Mouse (Mus musculus) kidney, postnatal 36 days (tissue): ENCODE results near the gene Cfap46.
A peak's percentile ranks its signal among the peaks of the same experiment; 100 is the strongest.

ENCODE experiments used
- DNase-seq, 2 experiments: peaks; one replicate each; pipeline ENCODE4 v3.0.0; 2021 to 2022; ENCODE audit warnings: mixed read lengths in 2 of 2

The Cfap46 gene

DNA sequence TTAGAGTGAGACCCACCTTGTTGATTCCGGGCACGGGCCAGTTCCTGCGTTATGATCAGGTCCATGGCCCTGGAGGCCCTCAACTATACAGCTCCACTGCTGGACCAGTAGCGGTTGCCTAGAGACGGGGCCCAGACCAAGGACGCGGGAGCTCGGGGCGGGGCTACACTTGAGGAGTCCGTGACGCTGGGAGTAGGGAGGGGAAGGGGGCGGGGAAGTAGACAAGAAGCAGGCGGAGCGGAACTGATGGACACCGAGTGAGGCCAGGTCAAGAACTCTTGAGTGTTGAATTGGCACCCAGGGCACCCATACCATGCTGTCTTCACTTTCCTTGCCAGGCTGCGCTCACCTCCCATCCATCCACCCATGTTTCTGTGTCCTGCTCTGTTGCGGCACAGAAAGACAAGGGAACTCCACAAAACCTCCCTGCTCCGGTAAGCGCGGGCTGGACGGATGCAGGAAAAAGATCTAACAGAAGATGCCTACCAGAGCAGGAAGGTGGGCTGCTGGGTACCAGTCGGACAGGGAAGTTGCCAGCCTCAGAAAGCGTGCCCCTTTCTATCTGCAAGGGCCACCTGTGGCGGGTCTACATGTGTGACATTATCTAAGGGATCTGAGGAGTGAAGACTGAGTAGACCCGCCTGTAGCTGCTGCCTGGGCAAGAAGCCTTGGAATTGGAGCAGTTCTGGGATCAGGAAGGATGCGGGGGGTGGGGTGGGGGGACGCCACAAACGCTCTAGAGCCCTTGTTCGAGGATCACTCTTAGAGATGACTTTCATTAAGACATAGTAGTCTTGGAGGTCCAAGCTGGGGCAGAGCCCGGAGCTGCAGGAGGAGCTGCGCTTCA is at the start of gene Cfap46:
TSS of gene Cfap46 (minus strand) at position 112 of the 847 bp plus-strand sequence.
- DNase-seq = peak; percentile 95 to 96

DNA sequence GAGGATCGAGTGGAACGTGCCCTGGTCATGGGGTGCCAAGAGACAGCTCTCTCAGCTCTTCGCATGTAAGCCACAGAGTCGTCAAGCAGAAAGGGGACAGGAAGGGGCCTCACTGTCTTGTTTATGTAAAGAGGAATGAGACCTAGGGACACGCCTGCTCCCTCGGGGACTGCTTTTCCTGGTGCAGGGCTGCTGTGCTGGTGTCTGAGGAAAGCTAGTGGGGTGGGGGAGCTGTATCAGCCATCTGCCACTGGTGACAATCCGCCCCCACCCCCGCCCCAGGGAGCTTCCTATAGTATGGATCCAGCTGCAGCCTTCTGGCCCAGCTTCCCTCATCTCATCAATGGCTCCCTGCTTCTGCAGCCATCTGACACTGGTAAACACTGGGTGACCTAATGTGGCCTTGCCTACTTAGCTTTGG is 47.7 kb upstream of the Cfap46 start:
- peak; percentile 23 to 25 for DNase-seq

DNA sequence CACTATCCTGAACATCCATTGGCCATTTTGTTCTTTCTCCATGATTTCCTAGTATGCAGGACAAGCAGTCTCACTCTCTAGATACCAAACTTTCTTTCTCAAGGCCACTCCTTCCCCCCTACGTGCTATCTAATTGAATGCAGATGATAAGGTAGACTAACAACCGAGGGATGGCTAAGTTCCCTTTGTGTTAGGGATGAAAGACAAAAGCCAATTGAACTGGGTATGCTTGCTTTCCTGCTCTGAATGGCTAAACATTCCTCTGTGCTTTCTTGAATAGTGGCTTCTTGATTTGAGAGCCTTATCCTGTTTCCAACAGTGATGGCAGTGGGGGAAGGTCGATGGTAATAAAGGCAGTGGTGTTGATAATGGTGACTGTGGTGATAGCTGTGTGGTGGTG is 43.5 kb upstream of the Cfap46 start:
- no peak for DNase-seq

DNA sequence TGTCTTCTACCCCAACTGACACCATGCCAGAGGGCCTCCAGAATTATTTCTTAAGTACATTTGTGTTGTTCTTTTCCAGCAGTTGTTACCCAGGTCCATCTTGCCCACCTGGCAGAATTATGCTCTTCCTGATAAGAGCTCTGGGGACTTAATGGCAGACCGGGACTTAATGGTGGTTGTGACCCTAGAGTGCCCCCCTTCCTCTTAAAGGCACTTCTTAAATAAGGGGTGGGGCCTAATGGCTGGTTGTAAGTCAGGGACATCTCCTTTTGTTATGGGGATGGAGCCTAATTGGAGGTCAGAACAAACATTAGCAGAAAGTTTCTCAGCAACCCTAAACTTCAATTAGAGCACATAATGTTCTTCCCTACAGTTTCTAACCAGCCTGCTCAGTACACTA is 42.0 kb upstream of the Cfap46 start:
- no peak for DNase-seq

DNA sequence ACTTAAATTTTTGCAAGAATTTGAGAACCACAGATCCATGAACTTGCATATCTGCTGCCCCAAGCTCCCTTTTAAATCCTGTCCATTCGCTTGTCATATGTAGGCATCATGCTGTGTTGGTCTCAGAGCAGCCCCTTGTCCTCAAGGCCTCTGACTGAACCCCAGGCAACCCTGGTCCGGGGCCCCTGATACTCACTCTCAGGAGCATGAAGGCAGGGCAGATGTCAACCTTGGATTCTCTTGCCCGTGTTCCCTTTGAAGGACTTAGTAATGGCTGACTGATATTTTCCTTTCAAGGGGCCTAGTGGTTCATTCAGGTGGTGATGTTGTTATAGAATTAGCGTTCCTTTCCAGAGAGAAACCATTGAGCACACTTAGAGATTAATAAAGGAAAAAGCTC is 40.4 kb upstream of the Cfap46 start:
- no peak for DNase-seq

DNA sequence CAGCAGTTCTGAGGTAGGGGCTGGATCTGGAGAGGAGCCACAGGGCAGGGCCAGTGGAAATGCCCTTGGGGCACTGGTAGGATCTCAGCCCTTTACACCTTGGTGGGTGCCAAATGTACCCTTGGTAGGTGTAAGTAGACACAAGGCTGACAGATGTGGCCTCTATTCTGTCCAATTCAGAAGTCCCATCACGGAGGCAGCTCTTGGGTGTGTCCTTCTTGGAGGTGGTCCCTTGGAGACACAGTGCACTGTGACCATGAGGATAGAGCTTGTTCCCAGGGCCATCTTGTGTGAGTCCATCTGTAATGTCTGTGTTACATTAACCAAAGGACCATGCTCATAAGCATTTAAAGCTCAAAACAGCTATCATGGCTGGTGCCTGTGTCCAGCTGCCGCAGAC is 37.6 kb upstream of the Cfap46 start:
- no peak for DNase-seq

DNA sequence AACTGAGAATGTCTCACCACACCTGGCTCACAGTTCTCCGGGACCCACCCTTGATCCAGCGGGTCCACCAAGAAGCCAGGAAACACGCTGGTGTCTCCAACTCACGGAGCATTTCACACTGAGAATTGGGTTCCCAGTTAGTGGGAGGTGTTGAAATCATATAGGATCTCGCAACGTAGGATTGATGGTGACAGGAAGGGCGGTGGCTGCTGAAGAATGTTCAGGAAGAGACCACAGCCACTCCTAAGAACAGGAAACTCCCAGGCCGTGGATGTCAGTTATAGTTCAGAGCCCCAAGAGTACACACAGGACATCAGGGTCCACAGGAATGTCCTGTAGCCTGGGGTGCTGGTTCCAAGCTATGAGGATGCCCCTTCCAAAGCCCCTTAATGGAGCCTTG is 34.2 kb upstream of the Cfap46 start:
- peak; percentile 12 to 23 for DNase-seq

DNA sequence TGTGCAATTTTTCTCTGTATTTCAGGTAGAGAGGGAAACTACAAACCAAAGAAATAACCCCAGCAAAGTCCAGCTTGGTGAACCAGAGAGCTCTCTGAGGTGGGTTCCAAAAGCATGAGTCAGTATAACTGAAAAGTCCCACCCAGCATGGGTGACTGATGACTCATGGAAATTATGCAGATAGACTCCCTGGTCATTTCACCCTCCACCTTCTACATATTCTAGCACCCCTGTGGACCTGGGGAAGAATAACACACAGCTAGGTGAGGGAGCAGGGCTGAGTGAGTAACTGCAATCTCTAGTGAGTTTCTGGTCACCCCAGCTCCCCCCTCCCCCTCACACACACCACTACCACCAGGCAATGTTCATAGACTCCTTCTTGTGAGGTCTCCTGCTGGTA is 28.2 kb upstream of the Cfap46 start:
- no peak for DNase-seq

DNA sequence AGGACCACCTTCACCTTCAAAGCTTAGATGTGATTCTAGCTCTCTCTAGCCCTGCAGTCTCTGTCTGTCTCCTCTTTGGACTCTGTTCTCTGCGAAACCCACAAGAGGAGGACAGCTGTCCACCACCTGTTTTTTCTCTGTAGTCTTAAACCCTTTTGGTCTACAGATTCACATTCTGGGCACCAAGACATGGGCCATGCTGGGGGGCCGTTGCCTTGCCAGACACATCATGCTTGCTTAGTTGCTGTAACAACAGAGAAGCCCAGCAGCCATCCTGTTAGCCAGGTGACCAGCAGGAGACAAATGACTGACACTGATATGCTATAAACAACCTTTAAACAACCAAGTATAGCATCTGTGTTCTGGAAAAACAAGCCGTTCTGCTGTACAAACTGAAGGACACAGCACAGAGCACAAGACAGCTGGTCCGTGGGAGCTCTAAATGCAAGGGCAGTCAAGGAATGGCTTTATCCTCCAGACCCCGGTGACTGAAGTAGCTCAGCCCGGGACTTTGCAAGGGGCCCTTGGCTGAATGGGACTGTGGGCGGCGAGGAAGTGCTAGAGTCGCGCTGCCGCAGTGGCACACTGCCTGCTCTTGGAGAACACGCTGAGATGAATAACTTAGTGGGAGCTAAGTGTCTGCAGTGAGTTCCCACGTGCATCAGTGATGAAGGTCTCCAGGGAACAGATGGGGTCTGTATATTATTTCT is 22.9 kb upstream of the Cfap46 start:
- DNase-seq = no peak

DNA sequence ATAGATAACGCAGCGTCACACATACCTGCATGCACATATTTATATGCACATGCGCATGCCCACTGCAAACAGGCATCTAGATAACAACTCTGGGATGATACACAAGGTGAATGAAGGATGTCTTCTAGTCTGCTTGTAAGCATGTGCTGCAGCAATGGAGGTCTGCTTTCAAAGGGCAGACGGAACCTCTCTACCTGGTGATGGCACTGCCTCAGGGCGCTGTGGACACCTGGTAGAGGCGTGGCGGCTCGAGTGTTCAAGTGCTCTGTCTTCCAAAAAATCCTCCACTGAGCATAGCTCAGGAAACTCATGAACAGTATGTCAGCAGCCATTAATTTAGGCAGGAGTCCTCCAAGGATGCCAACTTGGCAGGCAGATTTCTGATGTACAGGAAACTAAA is 22.2 kb upstream of the Cfap46 start:
- DNase-seq = no peak

DNA sequence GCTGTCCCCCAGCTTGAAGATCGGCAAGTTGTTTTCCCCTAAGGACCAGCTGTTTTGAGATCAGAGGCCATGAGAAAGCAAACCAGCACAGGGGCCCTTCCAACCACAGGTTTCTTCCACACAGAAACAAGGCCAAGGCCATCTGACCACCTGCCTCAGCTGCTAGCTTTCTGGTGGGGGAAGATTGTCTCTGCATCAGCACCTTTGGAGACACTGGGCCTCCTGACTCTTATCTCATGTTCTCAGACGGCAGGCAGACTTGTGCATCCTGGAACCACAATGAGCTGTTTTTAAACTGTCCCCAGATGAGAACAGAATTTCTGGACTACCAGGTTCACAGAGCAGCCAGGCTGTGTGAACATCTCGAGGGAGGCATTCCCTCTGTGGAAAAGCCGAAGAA is 21.5 kb upstream of the Cfap46 start:
- no peak for DNase-seq

DNA sequence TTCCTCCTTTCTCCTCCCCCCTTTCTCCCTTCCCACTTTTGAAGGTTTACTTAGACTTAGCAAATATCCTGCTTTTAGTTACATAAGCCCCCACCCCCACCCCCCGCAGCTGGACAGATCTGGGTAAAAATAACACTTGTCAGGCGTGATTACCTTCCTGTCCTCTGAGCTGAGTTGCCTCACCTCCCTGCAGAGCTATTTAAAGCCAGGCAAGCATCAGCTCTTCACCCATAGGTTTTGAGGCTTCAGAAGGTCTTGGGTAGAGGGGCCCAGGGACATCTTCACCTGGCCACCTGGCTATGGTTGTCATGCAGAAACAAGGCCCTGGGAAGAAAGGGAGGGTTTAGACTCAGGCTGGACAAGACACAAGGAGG is 20.2 kb upstream of the Cfap46 start:
- DNase-seq = no peak

DNA sequence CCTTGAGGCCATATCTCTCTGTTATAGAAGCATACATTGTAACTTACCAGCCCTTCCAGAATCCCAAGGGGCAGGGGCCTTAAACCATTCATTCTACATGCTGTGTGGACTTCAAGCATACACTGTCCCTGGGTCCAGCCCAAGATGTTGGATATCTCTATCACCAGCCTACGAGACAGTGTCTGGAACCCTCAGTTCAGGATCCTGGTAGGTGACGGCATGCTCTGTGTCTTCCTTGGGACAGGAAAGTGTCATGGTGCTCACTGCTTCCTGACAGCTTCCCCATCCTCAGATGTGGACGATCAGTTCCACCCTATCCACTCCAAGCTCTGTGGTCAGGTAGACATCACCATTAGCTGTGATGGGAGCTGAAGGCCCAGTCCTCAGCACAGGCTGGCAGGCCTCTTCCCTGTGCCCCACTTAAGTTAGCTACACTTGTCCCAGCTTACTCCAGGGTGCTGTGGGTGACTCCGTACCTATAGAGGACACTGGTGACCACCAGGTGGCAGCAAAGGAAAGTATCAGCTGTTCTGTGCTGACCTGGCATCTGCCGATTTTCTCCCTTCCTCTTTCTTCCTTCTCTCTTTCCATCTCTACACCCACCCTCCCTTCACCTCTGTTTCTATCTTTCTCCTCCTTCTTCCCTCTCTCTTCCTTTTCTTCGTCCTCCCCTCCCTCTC is 19.7 kb upstream of the Cfap46 start:
- DNase-seq = peak; percentile 72 to 94

DNA sequence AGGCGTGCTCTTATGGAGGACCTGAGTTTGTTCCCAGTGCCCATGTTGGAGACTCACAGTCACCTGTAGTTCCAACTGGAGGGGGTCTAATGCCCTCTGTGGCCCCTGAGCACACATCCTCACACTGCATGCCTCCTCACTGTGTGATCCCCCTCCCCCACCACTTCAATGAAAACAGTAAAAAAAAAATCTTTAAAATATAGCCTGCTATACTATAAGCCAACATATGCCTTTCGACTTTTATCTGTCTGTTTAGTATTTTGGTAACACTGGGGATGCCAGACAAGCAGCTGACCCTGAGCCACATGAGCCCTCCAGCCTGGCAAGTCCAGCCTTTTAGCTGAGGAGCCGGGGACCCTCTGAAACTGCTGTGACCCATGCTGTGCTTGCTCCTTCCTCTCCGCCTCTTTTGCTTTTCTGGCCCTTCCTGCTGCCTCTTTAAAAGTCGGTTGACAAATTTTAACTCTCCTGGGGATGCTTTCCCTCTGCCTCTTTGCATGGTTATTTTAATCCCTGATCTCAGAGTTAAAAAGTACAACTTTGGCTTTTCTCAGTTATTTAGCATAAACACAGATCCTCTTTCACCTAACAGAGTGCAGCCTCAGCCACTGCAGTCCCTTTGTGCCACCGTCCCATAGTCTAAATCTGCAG is 18.2 kb upstream of the Cfap46 start:
- DNase-seq = no peak

DNA sequence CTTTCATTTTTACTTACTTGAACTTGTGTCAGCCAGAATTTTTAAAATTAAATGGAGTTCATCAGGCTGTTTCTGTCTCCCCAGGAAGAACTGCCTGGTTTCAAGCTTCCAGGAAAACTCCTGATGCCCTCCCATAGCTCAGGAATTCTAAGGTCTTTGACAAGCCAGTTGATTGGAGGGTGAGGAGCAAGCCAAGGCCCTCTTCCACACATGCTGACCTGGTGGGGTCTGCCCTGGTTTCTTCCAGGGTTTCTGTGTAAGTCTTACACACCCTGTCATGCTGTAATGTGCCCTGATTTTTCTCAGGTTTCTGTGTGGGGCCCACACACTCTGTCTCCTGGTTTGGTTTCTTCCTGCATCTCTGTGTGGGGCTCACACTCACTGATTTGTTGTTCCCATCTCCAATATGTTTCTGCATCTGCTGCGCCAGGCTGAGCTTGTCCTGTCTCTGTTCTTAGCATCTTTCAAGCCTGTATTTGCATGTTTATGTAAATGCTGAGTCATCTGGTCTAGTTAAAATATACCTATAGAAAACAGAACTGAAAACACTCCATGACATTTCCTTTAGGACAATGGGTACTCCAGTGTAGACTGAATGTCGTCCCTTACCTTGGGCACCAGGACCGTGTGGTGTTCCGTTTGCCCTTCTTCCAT is 9.2 kb upstream of the Cfap46 start:
- DNase-seq = no peak

DNA sequence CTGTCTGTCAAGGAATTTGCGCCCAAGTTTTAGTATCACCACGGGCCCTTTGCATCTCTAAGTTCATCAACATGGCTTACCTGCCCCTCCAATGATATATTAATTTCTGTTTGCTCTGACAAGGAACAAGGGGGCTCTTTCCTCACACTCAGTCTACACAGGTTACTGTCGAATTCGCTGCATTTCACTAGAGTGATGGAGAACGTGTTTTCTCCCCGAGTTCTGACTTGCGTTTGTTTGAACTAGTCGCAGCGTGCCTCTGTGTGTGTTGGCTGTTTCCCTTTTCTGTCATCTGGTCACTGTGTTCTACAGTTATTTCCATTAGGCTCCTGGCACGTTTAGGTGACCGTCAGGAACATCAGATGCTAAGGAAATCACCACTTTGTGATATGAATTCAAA is 8.6 kb upstream of the Cfap46 start:
- DNase-seq = no peak

DNA sequence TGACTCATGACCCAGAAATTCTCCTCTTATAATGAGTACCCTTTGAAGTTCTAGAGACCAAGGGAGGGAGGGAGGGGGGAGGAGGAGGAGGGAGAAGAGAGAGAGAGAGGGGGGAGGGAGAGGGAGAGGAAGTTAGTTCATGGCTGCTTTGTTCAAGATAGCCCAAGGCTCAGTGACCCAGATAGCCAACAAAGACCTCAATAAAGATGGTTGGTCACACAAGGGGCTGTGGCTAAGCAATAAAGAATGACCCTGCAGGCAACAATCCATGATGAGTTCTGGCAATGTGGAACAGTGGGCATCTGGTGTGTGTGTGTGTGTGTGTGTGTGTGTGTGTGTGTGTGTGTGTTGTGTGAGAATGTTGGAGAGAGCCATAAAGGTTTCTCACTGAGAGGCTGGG is 1.7 kb upstream of the Cfap46 start:
- DNase-seq = no peak

DNA sequence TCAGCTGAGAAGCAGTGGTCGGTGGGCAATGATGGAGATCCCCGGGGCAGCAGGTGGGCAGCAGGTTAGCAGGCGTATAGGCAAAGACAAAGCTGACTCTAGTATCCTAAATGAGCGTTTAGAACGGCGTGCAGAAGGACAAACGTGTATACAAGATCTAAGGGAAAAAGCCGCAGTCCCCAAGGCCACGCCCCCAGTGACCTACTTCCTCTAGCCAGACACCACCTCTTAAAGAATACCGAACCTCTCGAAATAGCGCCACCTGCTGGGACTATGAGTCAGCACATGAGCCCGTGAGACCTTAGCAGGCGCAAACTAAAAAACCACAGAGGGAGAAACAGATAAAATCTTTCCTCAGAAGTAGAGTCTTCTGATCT is 924 bp upstream of the Cfap46 start:
- peak; percentile 95 to 97 for DNase-seq

DNA sequence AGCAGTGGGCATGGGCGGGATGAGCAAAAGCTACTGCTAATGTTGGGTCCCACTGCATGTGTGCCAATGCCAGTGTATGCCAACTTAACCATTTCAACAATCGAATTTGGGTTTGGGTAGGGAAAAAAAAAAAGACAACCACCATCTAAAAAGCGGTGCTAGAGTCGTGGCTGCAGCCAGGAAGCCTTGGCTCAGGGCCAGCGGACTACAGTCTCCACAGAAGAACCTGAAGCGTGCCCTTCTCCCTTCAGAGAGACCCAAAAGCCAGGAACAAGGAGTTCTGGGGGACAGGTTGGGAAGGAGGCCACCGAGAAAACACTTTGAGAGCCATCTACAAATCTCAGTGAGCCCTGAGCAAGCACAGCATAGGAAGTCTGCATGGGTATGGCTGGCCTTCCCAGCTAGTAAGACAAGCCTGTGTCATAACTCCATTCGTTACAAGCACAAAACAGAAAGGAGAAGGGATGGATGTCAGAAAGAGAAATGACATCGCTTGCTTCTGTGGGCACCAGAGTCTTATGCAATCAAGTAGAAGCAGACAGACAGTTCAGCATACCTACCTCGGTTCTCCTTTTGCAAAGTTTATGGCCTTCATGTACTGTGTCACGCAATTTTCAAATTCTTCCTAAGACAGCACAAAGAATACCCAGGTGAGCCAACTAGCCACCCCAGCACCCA is 1.6 kb downstream of the Cfap46 start:
- DNase-seq = peak in 1 of 2 experiments; percentile 34

DNA sequence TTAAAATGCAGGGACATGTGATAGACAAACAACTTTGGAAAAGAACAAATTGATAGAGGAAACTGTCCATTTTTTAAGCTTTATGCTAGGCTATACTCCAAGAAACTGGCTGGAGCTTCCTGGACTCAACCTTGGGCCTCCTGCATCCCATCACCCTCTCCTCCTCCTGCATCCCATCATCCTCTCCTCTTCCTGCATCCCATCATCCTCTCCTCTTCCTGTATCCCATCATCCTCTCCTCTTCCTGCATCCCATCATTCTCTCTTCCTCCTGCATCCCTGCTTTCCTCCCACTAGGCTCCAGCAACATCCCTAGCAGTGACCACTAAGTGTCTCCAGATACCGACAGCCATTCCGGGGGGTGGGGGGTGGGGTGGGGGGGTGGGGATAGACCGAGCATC is 7.2 kb downstream of the Cfap46 start:
- no peak for DNase-seq

DNA sequence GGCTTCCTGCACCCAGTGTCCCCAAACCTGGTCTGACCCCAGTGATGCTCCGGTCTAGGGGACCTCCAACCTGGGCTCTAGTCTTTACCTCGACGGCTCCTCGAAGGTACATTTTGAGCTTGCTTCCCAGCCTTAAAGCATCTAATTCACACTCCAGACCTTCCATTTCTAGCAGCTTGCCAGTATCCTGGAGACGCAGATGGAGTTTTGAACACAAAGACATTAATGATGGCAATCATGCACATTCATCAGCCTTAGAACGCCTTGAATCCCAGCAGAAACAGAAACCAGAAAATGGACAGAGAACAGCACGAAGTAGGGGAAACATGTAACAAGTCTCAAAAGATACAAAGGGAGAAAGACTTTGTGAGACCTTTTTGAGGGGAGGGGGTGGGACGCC is 16.7 kb downstream of the Cfap46 start:
- DNase-seq = no peak

DNA sequence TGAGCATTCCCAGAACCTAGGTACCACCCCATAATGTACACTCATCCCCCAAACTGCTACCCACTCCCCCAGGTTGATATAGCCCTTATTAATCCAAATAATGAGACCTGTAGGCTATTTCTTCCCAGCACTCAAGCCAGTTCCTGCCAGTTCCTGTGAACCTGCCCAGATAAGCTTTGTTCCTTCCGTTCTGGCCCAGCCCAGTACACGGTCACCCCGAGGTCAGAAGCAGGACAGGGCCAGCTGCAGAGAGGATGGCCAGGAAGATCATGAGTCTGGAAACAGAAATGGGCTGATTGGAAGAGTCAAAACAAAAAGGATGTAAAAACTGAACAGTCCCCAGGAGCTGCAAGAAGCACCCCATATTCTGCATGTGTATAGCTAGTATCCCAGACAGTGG is 20.3 kb downstream of the Cfap46 start:
- DNase-seq = peak; percentile 35 to 36
